ENCODE assay signal across 15 mouse cellular contexts in the genomic region with DNA sequence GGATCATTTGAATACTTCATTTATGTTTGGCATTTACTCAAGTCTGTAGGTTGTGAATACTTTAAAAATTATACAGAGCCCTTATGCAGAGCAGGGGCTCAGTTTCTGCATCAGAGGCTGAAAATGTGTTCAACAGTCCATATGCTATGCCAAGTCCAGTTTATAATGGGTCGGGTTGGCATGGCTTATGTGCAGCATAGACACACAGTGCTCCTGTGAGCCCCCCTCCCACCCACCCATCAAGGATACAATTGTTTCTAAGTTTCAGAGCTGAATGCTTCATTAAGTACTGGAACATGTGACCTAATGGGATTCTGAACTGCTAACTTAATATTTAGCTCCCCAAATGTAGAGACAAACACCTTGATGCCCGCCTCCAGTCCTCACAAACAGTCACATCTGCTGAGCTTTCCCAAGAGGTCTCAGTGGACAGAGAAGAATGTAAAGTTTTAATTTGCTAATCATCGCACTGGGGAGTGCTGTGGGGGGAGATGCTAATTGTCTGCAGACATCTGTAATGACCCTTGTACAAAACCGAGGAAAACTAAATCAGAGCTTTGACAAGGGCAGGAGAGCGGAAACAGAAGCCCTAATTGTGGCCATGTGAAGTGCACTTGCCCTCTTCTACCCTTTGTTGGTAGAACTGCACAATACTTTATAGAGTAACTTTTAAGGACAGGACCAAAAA.
DNase-seq lines count a peak whose midpoint lies in the region; ATAC-seq lines count a peak whose summit lies in the region.
"Had no signal": no experiment of that assay in that cellular context is flagged by ENCODE, and none has a peak within 500 bp of the region (broad histone marks: within the 10 kb centered on the region; RNA-seq: fewer than 3 reads in every experiment).

No protein-coding gene starts in this region.

- no peak overlapping the region for H3K4me2 ChIP-seq in embryonic facial prominence, embryonic 11.5 days (ENCODE audit: low read depth, low read length)
- H3K4me2 ChIP-seq in midbrain, embryonic 13.5 days (replicated peaks), result no peak overlapping the region
- H3K4me2 ChIP-seq: embryonic facial prominence, embryonic 13.5 days had no signal

- no peaks in the 10 kb centered on the region for H3K27me3 ChIP-seq in embryonic facial prominence, embryonic 11.5 days (ENCODE audit: control insufficient read depth, insufficient read depth, low read length)
- H3K27me3 ChIP-seq in hindbrain, embryonic 10.5 days (ENCODE audit: insufficient read depth, poor library complexity, severe bottlenecking), result no peaks in the 10 kb centered on the region
- H3K27me3 ChIP-seq in midbrain, embryonic 13.5 days, result no peaks in the 10 kb centered on the region
- H3K27me3 ChIP-seq: embryonic facial prominence, embryonic 13.5 days had no signal

- H3K9me3 ChIP-seq in embryonic facial prominence, embryonic 11.5 days (replicated peaks; ENCODE audit: control insufficient read depth, low read length), result no peaks in the 10 kb centered on the region
- no peaks in the 10 kb centered on the region for H3K9me3 ChIP-seq in hindbrain, embryonic 10.5 days
- no peaks in the 10 kb centered on the region for H3K9me3 ChIP-seq in midbrain, embryonic 13.5 days
- H3K9me3 ChIP-seq: embryonic facial prominence, embryonic 13.5 days; heart, embryonic 10.5 days had no signal

- no peaks in the 10 kb centered on the region for H3K36me3 ChIP-seq in embryonic facial prominence, embryonic 11.5 days (replicated peaks; ENCODE audit: control insufficient read depth, insufficient read depth, low read depth, low read length)
- H3K36me3 ChIP-seq in hindbrain, embryonic 10.5 days, result no peaks in the 10 kb centered on the region
- H3K36me3 ChIP-seq in midbrain, embryonic 13.5 days, result no peaks in the 10 kb centered on the region
- H3K36me3 ChIP-seq: embryonic facial prominence, embryonic 13.5 days; heart, embryonic 10.5 days had no signal

- WGBS in embryonic facial prominence, embryonic 11.5 days, result 19% methylated on average over 5 of the region's 5 CpGs
- 34% methylated on average over 5 of the region's 5 CpGs for WGBS in hindbrain, embryonic 10.5 days
- WGBS in midbrain, embryonic 13.5 days, result 40% methylated on average over 5 of the region's 5 CpGs

- H3K4me3 ChIP-seq in embryonic facial prominence, embryonic 11.5 days (ENCODE audit: low read depth, low read length), result no peak overlapping the region
- H3K4me3 ChIP-seq in hindbrain, embryonic 10.5 days, result no peak overlapping the region
- no peak overlapping the region for H3K4me3 ChIP-seq in midbrain, embryonic 13.5 days (replicated peaks)
- H3K4me3 ChIP-seq: embryonic facial prominence, embryonic 13.5 days; heart, embryonic 10.5 days had no signal

- H3K27ac ChIP-seq in embryonic facial prominence, embryonic 11.5 days (replicated peaks; ENCODE audit: low read depth, low read length), result no peak overlapping the region
- peak overlapping the region; percentile 50 for H3K27ac ChIP-seq in hindbrain, embryonic 10.5 days
- H3K27ac ChIP-seq in midbrain, embryonic 13.5 days, result no peak overlapping the region
- H3K27ac ChIP-seq: embryonic facial prominence, embryonic 13.5 days; heart, embryonic 10.5 days had no signal

- no peak overlapping the region for H3K9ac ChIP-seq in embryonic facial prominence, embryonic 11.5 days (replicated peaks; ENCODE audit: low read length)
- H3K9ac ChIP-seq in midbrain, embryonic 13.5 days (replicated peaks), result no peak overlapping the region
- H3K9ac ChIP-seq: embryonic facial prominence, embryonic 13.5 days had no signal

- no peaks in the 10 kb centered on the region for H3K4me1 ChIP-seq in embryonic facial prominence, embryonic 11.5 days (ENCODE audit: control insufficient read depth, insufficient read depth, low read length)
- peaks cover 22% of the 10 kb centered on the region for H3K4me1 ChIP-seq in hindbrain, embryonic 10.5 days (replicated peaks)
- no peaks in the 10 kb centered on the region for H3K4me1 ChIP-seq in midbrain, embryonic 13.5 days (replicated peaks)
- H3K4me1 ChIP-seq: embryonic facial prominence, embryonic 13.5 days; heart, embryonic 10.5 days had no signal

- ATAC-seq in embryonic facial prominence, embryonic 11.5 days (replicated peaks; ENCODE audit: insufficient number of reproducible peaks, low FRiP score, low TSS enrichment, low read depth), result 0 out of 2 replicates have a peak, but pooled peaks have one; percentile 39
- ATAC-seq in midbrain, embryonic 13.5 days, result peak; percentile 48; the same call in 1 of the 2 replicates
- no peak for ATAC-seq in erythroid progenitor cell, adult 5-6 weeks (replicated peaks; ENCODE audit: low FRiP score, poor library complexity, severe bottlenecking)
- ATAC-seq: activated CD4-positive, CD25-positive, alpha-beta regulatory T cell, adult 4 months had no signal

- DNase-seq in embryo, embryonic 10 days (ENCODE audit: low spot score), result peak; percentile 44
- DNase-seq in embryonic facial prominence, embryonic 11.5 days (ENCODE audit: low spot score), result no peak
- peak; percentile 18 for DNase-seq in hindbrain, embryonic 10.5 days (ENCODE audit: low spot score)
- no peak for DNase-seq in yolk sac, embryonic 10.5 days (ENCODE audit: low spot score)
- no peak for DNase-seq in cerebellum, adult 9-10 months
- DNase-seq: cerebellum, adult 18-20 months; kidney, postnatal 36 days; lung, adult 2 months; right cerebral cortex, postnatal 14 days; thymus, adult 18-20 months had no signal

Comparison
In these comparisons a context has a peak if more than half of its experiments do, and no peak if none do; other contexts are left out.
1. DNase-seq: peak in embryo, embryonic 10 days (single experiment) and hindbrain, embryonic 10.5 days (single experiment); none in embryonic facial prominence, embryonic 11.5 days (single experiment), yolk sac, embryonic 10.5 days (single experiment) and cerebellum, adult 9-10 months (single experiment).